Mouse (Mus musculus) liver, postnatal 0 days (tissue): Measurements from ENCODE around the gene Fam163a. TPM values are rescaled to one million over a fixed set of nuclear protein-coding genes. Genes with fewer than 3 reads are reported as not detected.

Source experiments
- ATAC-seq: fragments of 200-750 bp; cut with Nextera tagmentation; 2 replicates; pipeline ENCODE4 v1.8.0; 2017; ENCODE audit warnings: mild to moderate bottlenecking, moderate library complexity
- DNase-seq: peaks from one replicate; pipeline ENCODE4 v3.0.0-alpha.2; 2016
- H3K27ac ChIP-seq: fragments of 300-500 bp; sonication (generic); 2 replicates; pipeline ENCODE4 v1.5.1; 2014; ENCODE audit warnings: antibody characterized with exemption, moderate library complexity, mild to moderate bottlenecking, low read depth
- H3K27me3 ChIP-seq: fragments of 300-500 bp; sonication (generic); 2 replicates; pipeline ENCODE4 v1.6.1; 2014; ENCODE audit warnings: low read length, control low read depth, mixed read lengths; ENCODE audit not compliant: insufficient read depth
- H3K36me3 ChIP-seq: fragments of 300-500 bp; sonication (generic); replicated peaks from 2 replicates; pipeline ENCODE4 v1.6.1; 2014; ENCODE audit warnings: mild to moderate bottlenecking, control low read depth, low read length, moderate library complexity, mixed read lengths; ENCODE audit not compliant: insufficient read depth
- H3K4me1 ChIP-seq: fragments of 300-500 bp; sonication (generic); 2 replicates; pipeline ENCODE4 v1.6.1; 2014; ENCODE audit warnings: antibody characterized with exemption, mild to moderate bottlenecking, control low read depth; ENCODE audit not compliant: insufficient read depth
- H3K4me2 ChIP-seq: fragments of 300-500 bp; sonication (generic); 2 replicates; pipeline ENCODE4 v1.6.1; 2014; ENCODE audit warnings: low read depth, mild to moderate bottlenecking, low read length, moderate library complexity, mixed read lengths
- H3K4me3 ChIP-seq: fragments of 300-500 bp; sonication (generic); 2 replicates; pipeline ENCODE4 v1.5.1; 2014; ENCODE audit warnings: low read depth, low read length
- H3K9ac ChIP-seq: fragments of 300-500 bp; sonication (generic); replicated peaks from 2 replicates; pipeline ENCODE4 v1.6.1; 2014; ENCODE audit warnings: mild to moderate bottlenecking, moderate library complexity
- H3K9me3 ChIP-seq: fragments of 300-500 bp; sonication (generic); 2 replicates; pipeline ENCODE4 v1.6.1; 2016; ENCODE audit warnings: mild to moderate bottlenecking, control low read depth, low read length, mixed read lengths
- CTCF ChIP-seq: sonication (generic); IDR thresholded peaks from 2 replicates; pipeline ENCODE4 v1.5.1; 2016; ENCODE audit warnings: antibody characterized with exemption, low read depth
- EP300 ChIP-seq: IDR thresholded peaks from 2 replicates; pipeline ENCODE4 v1.6.1; 2016; ENCODE audit warnings: antibody characterized with exemption, low read depth, mild to moderate bottlenecking
- WGBS: fragments of 180-500 bp; shearing (Covaris S2); extraction: QIAGEN DNeasy Blood & Tissue Kit; methylation state at CpG from one replicate; pipeline ENCODE4 v1.1.7; 2014; ENCODE audit not compliant: insufficient replicate concordance; 5-methylcytosine and 5-hydroxymethylcytosine counted together
- polyA plus RNA-seq: library from polyadenylated mRNA; unstranded; fragments of >200 nt; fragmentation: Nextera tagmentation; extraction: Ambion mirVana; gene quantifications from 2 replicates; pipeline ENCODE4 v1.2.1, GENCODE M21; 2015

The Fam163a gene
- polyA plus RNA-seq, 1 experiment from 2014 or later = 0.07 TPM

GRCm38 (mm10) chr1:156116770-156117169, 88.1 kb downstream of the Fam163a start:
- H3K27ac ChIP-seq = no peak overlapping the region
- no peaks in the 10 kb centered on the region for H3K4me1 ChIP-seq
- 28% methylated on average over 3 of the region's 3 CpGs for WGBS
- TF ChIP-seq CTCF (no peak), EP300 (no peak)
- H3K9ac ChIP-seq = no peak overlapping the region
- H3K4me2 ChIP-seq = no peak overlapping the region
- no peaks in the 10 kb centered on the region for H3K27me3 ChIP-seq
- ATAC-seq (no peak), DNase-seq (no peak)
- no peak overlapping the region for H3K4me3 ChIP-seq
- H3K9me3 ChIP-seq = no peaks in the 10 kb centered on the region
- H3K36me3 ChIP-seq = no peaks in the 10 kb centered on the region

GRCm38 (mm10) chr1:156113884-156114499, 90.8 kb downstream of the Fam163a start:
- no peaks in the 10 kb centered on the region for H3K4me1 ChIP-seq
- ATAC-seq = peak; percentile 58
- H3K9ac ChIP-seq = no peak overlapping the region
- no peak for DNase-seq
- no peaks in the 10 kb centered on the region for H3K9me3 ChIP-seq
- TF ChIP-seq CTCF (no peak), EP300 (peak; percentile 74)
- H3K27ac ChIP-seq = no peak overlapping the region
- H3K36me3 ChIP-seq = no peaks in the 10 kb centered on the region
- H3K4me2 ChIP-seq = no peak overlapping the region
- 44% methylated on average over 8 of the region's 8 CpGs for WGBS
- no peak overlapping the region for H3K4me3 ChIP-seq
- no peaks in the 10 kb centered on the region for H3K27me3 ChIP-seq

- no peak for ATAC-seq
- TF ChIP-seq EP300 (no peak), CTCF (no peak)
- H3K4me1 ChIP-seq = no peaks in the 10 kb centered on the region
- H3K9ac ChIP-seq = no peak overlapping the region
- no peaks in the 10 kb centered on the region for H3K27me3 ChIP-seq
- no peak for DNase-seq
- no peaks in the 10 kb centered on the region for H3K9me3 ChIP-seq
- no peaks in the 10 kb centered on the region for H3K36me3 ChIP-seq
- H3K27ac ChIP-seq = no peak overlapping the region
- WGBS = 73% methylated on average over 7 of the region's 7 CpGs
- no peak overlapping the region for H3K4me2 ChIP-seq
- H3K4me3 ChIP-seq = no peak overlapping the region
These were observed 92.7 kb downstream of the Fam163a start for GRCm38 (mm10) chr1:156112142-156112541.

GRCm38 (mm10) chr1:156111728-156112127, 93.1 kb downstream of the Fam163a start:
- 63% methylated on average over 12 of the region's 12 CpGs for WGBS
- DNase-seq = no peak

GRCm38 (mm10) chr1:156111090-156111489, 93.7 kb downstream of the Fam163a start:
- 77% methylated on average over 9 of the region's 9 CpGs for WGBS
- H3K4me2 ChIP-seq = no peak overlapping the region
- no peak for DNase-seq
- TF ChIP-seq CTCF (peak; percentile 65), EP300 (no peak)
- H3K9me3 ChIP-seq = no peaks in the 10 kb centered on the region
- no peak overlapping the region for H3K27ac ChIP-seq
- no peaks in the 10 kb centered on the region for H3K36me3 ChIP-seq
- no peak overlapping the region for H3K4me3 ChIP-seq
- H3K27me3 ChIP-seq = no peaks in the 10 kb centered on the region
- no peak for ATAC-seq
- no peak overlapping the region for H3K9ac ChIP-seq
- no peaks in the 10 kb centered on the region for H3K4me1 ChIP-seq

More at GRCm38 (mm10) chr1:156111728-156112127, 93.1 kb downstream of the Fam163a start:
- ATAC-seq = no peak
- Histone ChIP-seq H3K36me3 (no peaks in the 10 kb centered on the region), H3K4me1 (no peaks in the 10 kb centered on the region), H3K9ac (no peak overlapping the region), H3K9me3 (no peaks in the 10 kb centered on the region), H3K27ac (no peak overlapping the region), H3K4me2 (no peak overlapping the region), H3K27me3 (no peaks in the 10 kb centered on the region), H3K4me3 (no peak overlapping the region)
- TF ChIP-seq EP300 (no peak), CTCF (no peak)

- H3K27ac ChIP-seq = no peak overlapping the region
- 25% methylated on average over 10 of the region's 10 CpGs for WGBS
- H3K4me3 ChIP-seq = no peak overlapping the region
- no peak overlapping the region for H3K9ac ChIP-seq
- no peaks in the 10 kb centered on the region for H3K9me3 ChIP-seq
- H3K4me1 ChIP-seq = no peaks in the 10 kb centered on the region
- TF ChIP-seq EP300 = no peak
- no peaks in the 10 kb centered on the region for H3K36me3 ChIP-seq
- H3K27me3 ChIP-seq = no peaks in the 10 kb centered on the region
- DNase-seq (no peak), ATAC-seq (no peak)
- H3K4me2 ChIP-seq = no peak overlapping the region
These were observed 96.4 kb downstream of the Fam163a start for GRCm38 (mm10) chr1:156108400-156108799.
